Mouse (Mus musculus) lung, postnatal 0 days (tissue): ENCODE measurements around the gene Ptpn1. TPM values are rescaled to one million over a fixed set of nuclear protein-coding genes. Genes with fewer than 3 reads are reported as not detected.

Experiments
- ATAC-seq: fragments of 200-750 bp; cut with Nextera tagmentation; 2 replicates; pipeline ENCODE4 v1.8.0; 2017; ENCODE audit warnings: moderate library complexity
- DNase-seq: peaks from one replicate; pipeline ENCODE4 v3.0.0-alpha.2; 2016; ENCODE audit warnings: low spot score
- H3K27ac ChIP-seq: fragments of 300-500 bp; sonication (generic); 2 replicates; pipeline ENCODE4 v1.5.1; 2014; ENCODE audit warnings: antibody characterized with exemption, mild to moderate bottlenecking, low read length, mixed read lengths
- H3K27me3 ChIP-seq: fragments of 300-500 bp; sonication (generic); replicated peaks from 2 replicates; pipeline ENCODE4 v1.6.1; 2014; ENCODE audit warnings: low read length, mixed read lengths; ENCODE audit not compliant: insufficient read depth
- H3K36me3 ChIP-seq: fragments of 300-500 bp; sonication (generic); 2 replicates; pipeline ENCODE4 v1.6.1; 2014; ENCODE audit warnings: low read length, mixed read lengths; ENCODE audit not compliant: insufficient read depth
- H3K4me1 ChIP-seq: fragments of 300-500 bp; sonication (generic); 2 replicates; pipeline ENCODE4 v1.6.1; 2014; ENCODE audit warnings: antibody characterized with exemption, low read depth, low read length, mixed read lengths; ENCODE audit not compliant: insufficient read depth
- H3K4me2 ChIP-seq: fragments of 300-500 bp; sonication (generic); replicated peaks from 2 replicates; pipeline ENCODE4 v1.6.1; 2014; ENCODE audit warnings: low read depth, mild to moderate bottlenecking, low read length, moderate library complexity, mixed read lengths
- H3K4me3 ChIP-seq: fragments of 300-500 bp; sonication (generic); 2 replicates; pipeline ENCODE4 v1.5.1; 2014; ENCODE audit warnings: low read depth, low read length
- H3K9ac ChIP-seq: fragments of 300-500 bp; sonication (generic); replicated peaks from 2 replicates; pipeline ENCODE4 v1.6.1; 2014; ENCODE audit warnings: low read depth, mild to moderate bottlenecking
- H3K9me3 ChIP-seq: fragments of 300-500 bp; sonication (generic); 2 replicates; pipeline ENCODE4 v1.6.1; 2016; ENCODE audit warnings: low read length, mixed read lengths
- CTCF ChIP-seq: IDR thresholded peaks from 2 replicates; pipeline ENCODE4 v1.5.1; 2016; ENCODE audit warnings: antibody characterized with exemption, mild to moderate bottlenecking
- EP300 ChIP-seq: IDR thresholded peaks from 2 replicates; pipeline ENCODE4 v1.6.1; 2016; ENCODE audit warnings: antibody characterized with exemption, mild to moderate bottlenecking, control low read depth
- WGBS: fragments of 180-500 bp; shearing (Covaris S2); extraction: QIAGEN DNeasy Blood & Tissue Kit; methylation state at CpG from one replicate; pipeline ENCODE4 v1.1.7; 2014; 5-methylcytosine and 5-hydroxymethylcytosine counted together
- polyA plus RNA-seq: library from polyadenylated mRNA; unstranded; fragments of >200 nt; fragmentation: Nextera tagmentation; extraction: Ambion mirVana; gene quantifications from 2 replicates; pipeline ENCODE4 v1.2.1, GENCODE M21; 2015

Gene Ptpn1
- polyA plus RNA-seq, 1 experiment from 2014 or later, result 81.2 TPM

GRCm38 (mm10) chr2:167948047-167948446, 16.2 kb downstream of the Ptpn1 start:
- peak; percentile 91 for DNase-seq
- TF ChIP-seq CTCF (no peak), EP300 (no peak; the same call in 1 of the 2 replicates)
- peak; percentile 86 for ATAC-seq
- Histone ChIP-seq H3K9me3 (no peaks in the 10 kb centered on the region), H3K4me1 (peaks cover 54% of the 10 kb centered on the region), H3K36me3 (no peaks in the 10 kb centered on the region), H3K27ac (peak overlapping the region; percentile 82), H3K9ac (no peak overlapping the region), H3K4me2 (no peak overlapping the region), H3K27me3 (no peaks in the 10 kb centered on the region), H3K4me3 (no peak overlapping the region)
- WGBS, result 59% methylated on average over 6 of the region's 6 CpGs

GRCm38 (mm10) chr2:167948557-167948956, 16.7 kb downstream of the Ptpn1 start:
- DNase-seq (no peak), ATAC-seq (no peak)
- Histone ChIP-seq H3K9ac (no peak overlapping the region), H3K36me3 (no peaks in the 10 kb centered on the region), H3K4me1 (peaks cover 49% of the 10 kb centered on the region), H3K9me3 (no peaks in the 10 kb centered on the region), H3K27ac (peak overlapping the region; percentile 82), H3K27me3 (no peaks in the 10 kb centered on the region), H3K4me2 (no peak overlapping the region), H3K4me3 (no peak overlapping the region)
- no peak for TF ChIP-seq CTCF
- 61% methylated on average over 13 of the region's 13 CpGs for WGBS

DNA sequence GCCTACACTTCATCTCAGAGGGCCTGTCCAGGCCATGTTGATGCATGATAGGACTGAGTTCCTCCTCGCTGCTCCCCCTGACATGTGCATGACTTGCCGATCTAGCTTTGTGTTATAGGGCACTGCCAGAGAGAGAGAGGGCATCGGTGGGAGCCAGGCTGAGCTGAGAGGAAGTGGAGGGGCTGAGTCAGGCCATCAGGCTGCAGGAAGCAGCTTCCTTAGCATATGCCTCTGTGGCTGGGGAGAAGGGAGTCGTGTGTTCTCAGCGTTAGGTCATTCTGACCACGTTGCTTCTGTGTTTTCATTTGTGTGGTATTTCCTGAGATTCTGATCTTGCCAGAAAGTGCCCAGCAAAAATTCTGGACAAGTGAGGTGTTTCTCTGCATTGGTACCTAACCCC, 17.4 kb downstream of the Ptpn1 start:
- H3K27ac ChIP-seq, result peak overlapping the region; percentile 82
- H3K4me2 ChIP-seq, result no peak overlapping the region
- no peaks in the 10 kb centered on the region for H3K36me3 ChIP-seq
- no peaks in the 10 kb centered on the region for H3K27me3 ChIP-seq
- H3K9ac ChIP-seq, result no peak overlapping the region
- peak; percentile 44 for ATAC-seq
- 24% methylated on average over 6 of the region's 6 CpGs for WGBS
- no peak for TF ChIP-seq CTCF
- TF ChIP-seq EP300, result peak; percentile 51; the same call in 1 of the 2 replicates
- DNase-seq, result peak; percentile 80
- no peaks in the 10 kb centered on the region for H3K9me3 ChIP-seq
- H3K4me1 ChIP-seq, result peaks cover 42% of the 10 kb centered on the region
- H3K4me3 ChIP-seq, result no peak overlapping the region

DNA sequence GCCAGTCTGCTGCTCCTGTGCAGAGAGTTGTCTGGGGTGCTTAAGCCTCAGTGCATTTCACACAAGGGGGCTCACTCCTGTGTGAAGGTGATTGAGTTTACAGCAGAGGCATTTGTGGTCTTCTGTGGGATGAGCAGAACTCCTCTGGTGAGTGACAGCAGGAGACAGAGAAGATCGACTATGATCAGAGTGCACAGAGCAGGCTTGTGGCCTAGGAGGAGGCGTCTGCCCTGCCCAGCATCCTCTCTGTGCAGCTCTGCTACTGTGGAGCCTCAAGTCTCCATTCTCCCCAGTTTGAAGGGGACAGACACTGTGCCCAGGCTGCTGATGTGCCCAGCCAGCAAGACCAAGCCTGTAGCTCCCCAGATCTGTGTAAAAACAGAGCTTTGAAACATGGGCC, 18.0 kb downstream of the Ptpn1 start:
- H3K27ac ChIP-seq, result peak overlapping the region; percentile 82
- H3K4me2 ChIP-seq, result no peak overlapping the region
- 78% methylated on average over 2 of the region's 2 CpGs for whole genome bisulfite sequencing
- no peak for DNase-seq
- peaks cover 38% of the 10 kb centered on the region for H3K4me1 ChIP-seq
- H3K4me3 ChIP-seq, result no peak overlapping the region
- ATAC-seq, result no peak
- no peaks in the 10 kb centered on the region for H3K9me3 ChIP-seq
- no peaks in the 10 kb centered on the region for H3K27me3 ChIP-seq
- H3K9ac ChIP-seq, result no peak overlapping the region
- no peaks in the 10 kb centered on the region for H3K36me3 ChIP-seq
- TF ChIP-seq CTCF (no peak), EP300 (no peak)

DNA sequence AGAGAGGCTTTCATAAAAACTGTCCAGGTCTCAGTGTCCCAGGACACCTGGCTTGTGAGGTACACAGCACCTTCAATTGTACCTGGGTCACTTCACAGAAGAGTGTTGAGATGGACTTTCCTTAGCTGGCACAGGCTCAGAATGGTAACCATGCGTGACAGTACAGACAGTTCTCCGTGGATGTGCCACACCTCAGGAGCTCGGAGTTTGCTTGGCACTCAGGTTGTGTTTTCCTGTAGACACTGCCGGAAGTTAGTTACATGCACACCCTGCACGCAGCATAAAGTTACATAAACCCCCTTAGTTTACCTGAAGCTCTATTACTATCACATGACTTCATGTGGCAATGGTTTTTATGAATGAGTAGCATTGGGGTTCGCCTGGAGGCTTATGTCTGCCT, 18.8 kb downstream of the Ptpn1 start:
- H3K4me1 ChIP-seq, result peaks cover 35% of the 10 kb centered on the region
- H3K36me3 ChIP-seq, result no peaks in the 10 kb centered on the region
- DNase-seq (no peak), ATAC-seq (peak; percentile 32)
- H3K4me3 ChIP-seq, result no peak overlapping the region
- no peaks in the 10 kb centered on the region for H3K9me3 ChIP-seq
- H3K4me2 ChIP-seq, result no peak overlapping the region
- no peaks in the 10 kb centered on the region for H3K27me3 ChIP-seq
- no peak overlapping the region for H3K9ac ChIP-seq
- 52% methylated on average over 6 of the region's 6 CpGs for WGBS
- TF ChIP-seq CTCF (no peak), EP300 (peak; percentile 39; the same call in 1 of the 2 replicates)
- peak overlapping the region; percentile 82 for H3K27ac ChIP-seq

DNA sequence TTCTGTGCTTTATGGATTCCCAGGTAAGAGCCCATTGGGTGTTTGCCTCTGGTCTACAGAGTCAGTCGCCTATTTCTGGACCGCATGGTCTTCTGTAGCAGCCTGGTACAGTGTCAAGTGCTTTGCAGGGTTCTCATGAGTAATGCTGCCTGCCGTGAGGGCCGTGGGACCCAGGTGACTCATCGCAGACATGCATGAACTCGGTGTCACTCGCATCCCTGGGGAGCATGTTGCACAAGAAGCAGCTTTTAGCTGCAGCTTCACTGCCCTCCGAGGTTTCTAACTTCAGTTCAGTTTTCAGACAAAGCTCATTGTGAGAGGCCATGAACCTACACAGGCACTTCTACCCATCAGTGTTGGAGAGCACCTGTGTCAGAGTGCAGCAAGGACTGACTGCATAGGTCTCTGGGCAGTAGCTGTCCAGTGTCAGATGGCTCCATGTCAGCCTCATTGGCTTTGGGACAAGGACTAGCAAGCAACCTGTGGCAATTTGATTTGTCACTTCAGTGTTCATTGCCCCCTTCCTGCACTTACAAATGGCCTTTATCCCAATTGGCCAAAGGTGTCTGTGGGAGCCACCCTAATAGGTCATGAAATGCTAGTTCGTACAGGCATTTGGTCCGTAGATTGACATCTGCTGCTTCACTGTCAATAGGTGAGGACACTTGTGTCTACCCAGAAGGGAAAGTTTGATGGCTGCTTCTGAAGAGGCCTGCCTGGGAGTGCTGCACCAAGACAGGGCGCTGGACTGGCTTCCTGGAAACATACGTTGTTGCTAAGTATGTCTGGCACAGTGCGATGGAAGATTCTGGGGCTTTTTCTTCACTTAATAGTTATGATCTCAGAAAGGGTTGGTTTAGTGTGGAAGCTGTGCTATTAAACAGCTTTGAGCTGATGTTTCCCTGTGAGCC, 19.7 kb downstream of the Ptpn1 start:
- peak; percentile 58 for DNase-seq
- WGBS, result 66% methylated on average over 13 of the region's 13 CpGs
- Histone ChIP-seq H3K27me3 (no peaks in the 10 kb centered on the region), H3K9me3 (no peaks in the 10 kb centered on the region), H3K4me3 (no peak overlapping the region), H3K4me1 (peaks cover 35% of the 10 kb centered on the region), H3K9ac (no peak overlapping the region), H3K4me2 (no peak overlapping the region), H3K27ac (peak overlapping the region; percentile 65), H3K36me3 (no peaks in the 10 kb centered on the region)
- no peak for ATAC-seq
- TF ChIP-seq CTCF, result no peak
- TF ChIP-seq EP300, result no peak
